Mouse (Mus musculus): ENCODE measurements around the gene Fam198b.

Fam198b gene

GRCm38 (mm10) chr3:79885686-79886356 lies 1.5 kb downstream of the Fam198b start:
- DNase-seq (ENCODE audit: low spot score): no peak

GRCm38 (mm10) chr3:79886357-79887091 lies 2.2 kb downstream of the Fam198b start:
- no peak for DNase-seq (ENCODE audit: low spot score)

- no peak for DNase-seq (ENCODE audit: low spot score)
Measured at GRCm38 (mm10) chr3:79887161-79887855, 3.0 kb downstream of the Fam198b start.

- DNase-seq (ENCODE audit: low spot score): no peak
Measured at GRCm38 (mm10) chr3:79887966-79888365, 3.6 kb downstream of the Fam198b start.

- DNase-seq (ENCODE audit: low spot score): no peak
Measured at GRCm38 (mm10) chr3:79897534-79898370, 13.4 kb downstream of the Fam198b start.

GRCm38 (mm10) chr3:79898514-79898913 lies 14.2 kb downstream of the Fam198b start:
- no peak for DNase-seq (ENCODE audit: low spot score)

- no peak for DNase-seq (ENCODE audit: low spot score)
Measured at GRCm38 (mm10) chr3:79899906-79900305, 15.6 kb downstream of the Fam198b start.

GRCm38 (mm10) chr3:79900502-79900901 lies 16.2 kb downstream of the Fam198b start:
- no peak for DNase-seq (ENCODE audit: low spot score)

GRCm38 (mm10) chr3:79901321-79901720 lies 17.0 kb downstream of the Fam198b start:
- DNase-seq (ENCODE audit: low spot score): no peak

GRCm38 (mm10) chr3:79901734-79902133 lies 17.4 kb downstream of the Fam198b start:
- no peak for DNase-seq (ENCODE audit: low spot score)

GRCm38 (mm10) chr3:79903803-79904202 lies 19.5 kb downstream of the Fam198b start:
- no peak for DNase-seq (ENCODE audit: low spot score)

- no peak for DNase-seq (ENCODE audit: low spot score)
Measured at GRCm38 (mm10) chr3:79904238-79904757, 20.0 kb downstream of the Fam198b start.

- no peak for DNase-seq (ENCODE audit: low spot score)
Measured at GRCm38 (mm10) chr3:79905397-79905796, 21.1 kb downstream of the Fam198b start.

GRCm38 (mm10) chr3:79906250-79907045 lies 22.1 kb downstream of the Fam198b start:
- no peak for DNase-seq (ENCODE audit: low spot score)

GRCm38 (mm10) chr3:79907223-79907622 lies 22.9 kb downstream of the Fam198b start:
- DNase-seq (ENCODE audit: low spot score): no peak

- DNase-seq (ENCODE audit: low spot score): no peak
Measured at GRCm38 (mm10) chr3:79910375-79911141, 26.2 kb downstream of the Fam198b start.

- no peak for DNase-seq (ENCODE audit: low spot score)
Measured at GRCm38 (mm10) chr3:79911166-79911565, 26.8 kb downstream of the Fam198b start.

- DNase-seq (ENCODE audit: low spot score): no peak
Measured at GRCm38 (mm10) chr3:79914012-79914411, 29.7 kb downstream of the Fam198b start.

- DNase-seq (ENCODE audit: low spot score): no peak
Measured at GRCm38 (mm10) chr3:79916185-79916584, 31.9 kb downstream of the Fam198b start.

- DNase-seq (ENCODE audit: low spot score): no peak
Measured at GRCm38 (mm10) chr3:79918761-79919160, 34.4 kb downstream of the Fam198b start.
